Mouse (Mus musculus): ENCODE data around the gene Polr3g. TPM values are rescaled to one million over a fixed set of nuclear protein-coding genes. Genes with fewer than 3 reads are reported as not detected.
A peak's percentile ranks its signal among the peaks of the same experiment; 100 is the strongest.
"Not testable (repeated sequence)": the region's sequence is repeated elsewhere in the genome, so short reads cannot be mapped to it uniquely, and the experiment has no call there.

The Polr3g gene
- 1 to 10 TPM; 1.4 TPM for total RNA-seq (2021)
- long read RNA-seq, experiment 1, partial matches to known transcripts, result 0 of 1 reads
- long read RNA-seq, experiment 1, other reads (novel, unspliced or antisense), result 0 of 1 reads
- long read RNA-seq, experiment 2, partial matches to known transcripts, result 0 of 1 reads
- long read RNA-seq, experiment 2, other reads (novel, unspliced or antisense), result 0 of 1 reads

- DNase-seq, result peak; percentile 93
Observed at GRCm38 (mm10) chr13:81710775-81711545, at the start of gene Polr3g, which contains the start of gene Mblac2. Polr3g (minus strand) TSS chr13:81711013. Mblac2 (plus strand) TSS chr13:81711341.

GRCm38 (mm10) chr13:81760379-81760778 is 49.6 kb upstream of the Polr3g start:
- no peak for DNase-seq

GRCm38 (mm10) chr13:81757058-81757660 is 46.3 kb upstream of the Polr3g start:
- no peak for DNase-seq

- DNase-seq, result no peak
Observed at GRCm38 (mm10) chr13:81755324-81755723, 44.5 kb upstream of the Polr3g start.

GRCm38 (mm10) chr13:81754878-81755277 is 44.1 kb upstream of the Polr3g start:
- no peak for DNase-seq

- no peak for DNase-seq
Observed at GRCm38 (mm10) chr13:81744092-81744396, 33.2 kb upstream of the Polr3g start.

GRCm38 (mm10) chr13:81743391-81744091 is 32.7 kb upstream of the Polr3g start:
- DNase-seq, result no peak

GRCm38 (mm10) chr13:81740898-81741297 is 30.1 kb upstream of the Polr3g start:
- DNase-seq, result no peak

- DNase-seq, result no peak
Observed at GRCm38 (mm10) chr13:81736606-81737005, 25.8 kb upstream of the Polr3g start.

- no peak for DNase-seq
Observed at GRCm38 (mm10) chr13:81730362-81730761, 19.5 kb upstream of the Polr3g start.

- DNase-seq, result no peak
Observed at GRCm38 (mm10) chr13:81729102-81729501, 18.3 kb upstream of the Polr3g start.

GRCm38 (mm10) chr13:81728141-81728540 is 17.3 kb upstream of the Polr3g start:
- DNase-seq, result not testable (repeated sequence)

GRCm38 (mm10) chr13:81713896-81714295 is 3.1 kb upstream of the Polr3g start:
- DNase-seq, result no peak

GRCm38 (mm10) chr13:81711546-81712371 is 946 bp upstream of the Polr3g start:
- peak; percentile 23 for DNase-seq

- no peak for DNase-seq
Observed at GRCm38 (mm10) chr13:81710266-81710665, 547 bp downstream of the Polr3g start.

- DNase-seq, result no peak
Observed at GRCm38 (mm10) chr13:81709805-81710204, 1.0 kb downstream of the Polr3g start.

GRCm38 (mm10) chr13:81706311-81706710 is 4.5 kb downstream of the Polr3g start:
- DNase-seq, result no peak

GRCm38 (mm10) chr13:81703621-81704020 is 7.2 kb downstream of the Polr3g start:
- no peak for DNase-seq

GRCm38 (mm10) chr13:81703148-81703547 is 7.7 kb downstream of the Polr3g start:
- no peak for DNase-seq

- no peak for DNase-seq
Observed at GRCm38 (mm10) chr13:81694446-81694845, 16.4 kb downstream of the Polr3g start.

GRCm38 (mm10) chr13:81691606-81692005 is 19.2 kb downstream of the Polr3g start:
- DNase-seq, result no peak

GRCm38 (mm10) chr13:81690477-81690876 is 20.3 kb downstream of the Polr3g start:
- DNase-seq, result no peak
